Mouse (Mus musculus): Measurements from ENCODE around the gene Eif4a1.

DNA sequence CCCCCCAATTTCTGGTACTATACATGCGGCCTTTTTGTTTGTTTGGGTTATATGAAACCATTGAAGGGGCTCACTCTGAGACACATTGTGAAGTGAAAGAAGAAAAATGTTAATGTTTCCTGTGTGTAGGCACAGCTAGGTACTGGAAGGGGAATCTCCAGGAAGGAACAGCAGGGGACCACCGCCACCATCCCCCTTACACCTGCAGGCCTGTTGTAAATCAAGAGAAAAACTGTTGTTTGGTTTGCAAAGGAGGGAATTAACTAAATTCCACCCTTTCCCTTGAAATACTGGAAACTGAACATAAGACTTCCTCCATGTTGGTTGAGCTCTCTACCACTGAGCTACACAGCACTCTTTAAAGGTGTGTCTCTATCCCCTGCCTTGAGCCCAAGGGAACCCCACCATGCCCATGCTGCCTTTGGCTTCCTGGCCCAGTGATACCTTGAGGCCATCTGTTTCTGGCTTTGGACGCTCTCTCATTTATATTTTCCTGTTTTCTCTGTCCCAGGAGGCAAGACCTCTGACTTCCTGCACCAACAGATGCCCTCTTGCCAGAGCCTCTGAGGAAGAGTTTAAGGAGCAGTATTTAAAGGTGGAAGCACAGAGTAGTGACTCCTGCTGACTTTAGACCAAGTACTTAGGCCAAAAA, 36.5 kb upstream of the Eif4a1 start:
- TF ChIP-seq GATA1 (IDR thresholded peaks at IDR 0.05; ENCODE audit: borderline replicate concordance, low read length) (no peak), FLI1 (IDR thresholded peaks at IDR 0.05; ENCODE audit: low read length) (no peak)

All from megakaryocyte, embryonic 14.5 days (primary cell).